Mouse (Mus musculus) c-Kit-positive CD71-positive TER-119-positive erythroid progenitor cells, embryonic 14.5 days (primary cell): ENCODE data around the gene Nup85.

ENCODE experiments used
- DNase-seq: peaks from one replicate; pipeline ENCODE4 v3.0.0-alpha.2; 2013; ENCODE audit warnings: low spot score

The Nup85 gene

DNA sequence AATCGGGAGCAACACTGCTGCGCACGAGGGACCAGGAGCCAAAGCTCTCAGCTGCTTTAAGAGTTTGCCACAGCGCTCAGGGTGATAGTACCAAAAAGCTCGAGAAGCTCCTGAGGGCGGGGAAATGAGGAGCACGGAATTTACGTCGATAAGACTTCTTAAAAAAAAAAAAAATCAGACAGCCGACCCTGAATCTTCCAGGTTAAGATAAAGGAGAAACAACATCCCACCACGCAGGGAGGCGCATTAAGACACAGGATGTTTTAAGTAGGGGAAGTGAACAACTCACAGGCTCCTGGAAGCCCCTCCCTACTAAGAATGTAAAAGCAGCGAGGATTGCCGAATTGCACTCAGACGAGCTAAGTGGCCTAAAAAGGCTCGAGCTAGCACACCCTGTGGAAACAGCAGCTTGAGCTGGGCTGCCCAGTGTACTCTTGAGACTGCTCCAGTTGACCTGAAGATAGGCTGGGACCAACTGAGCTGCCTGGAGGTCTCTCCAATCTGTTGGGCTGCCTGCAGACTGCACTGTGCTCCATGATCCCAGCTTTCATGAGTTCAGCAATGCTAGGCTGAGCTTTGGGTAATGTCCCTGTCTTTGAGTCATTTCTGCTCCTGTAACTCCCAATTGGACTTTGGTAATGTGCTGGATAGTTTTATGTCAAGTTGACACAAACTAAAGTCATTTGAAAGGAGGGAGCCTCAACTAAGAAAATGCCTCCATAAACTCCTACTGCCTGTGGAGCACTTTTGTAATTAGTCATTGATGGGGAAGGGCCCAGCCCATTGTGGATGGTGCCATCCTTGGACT, 49.1 kb downstream of the Nup85 start:
- DNase-seq: no peak

DNA sequence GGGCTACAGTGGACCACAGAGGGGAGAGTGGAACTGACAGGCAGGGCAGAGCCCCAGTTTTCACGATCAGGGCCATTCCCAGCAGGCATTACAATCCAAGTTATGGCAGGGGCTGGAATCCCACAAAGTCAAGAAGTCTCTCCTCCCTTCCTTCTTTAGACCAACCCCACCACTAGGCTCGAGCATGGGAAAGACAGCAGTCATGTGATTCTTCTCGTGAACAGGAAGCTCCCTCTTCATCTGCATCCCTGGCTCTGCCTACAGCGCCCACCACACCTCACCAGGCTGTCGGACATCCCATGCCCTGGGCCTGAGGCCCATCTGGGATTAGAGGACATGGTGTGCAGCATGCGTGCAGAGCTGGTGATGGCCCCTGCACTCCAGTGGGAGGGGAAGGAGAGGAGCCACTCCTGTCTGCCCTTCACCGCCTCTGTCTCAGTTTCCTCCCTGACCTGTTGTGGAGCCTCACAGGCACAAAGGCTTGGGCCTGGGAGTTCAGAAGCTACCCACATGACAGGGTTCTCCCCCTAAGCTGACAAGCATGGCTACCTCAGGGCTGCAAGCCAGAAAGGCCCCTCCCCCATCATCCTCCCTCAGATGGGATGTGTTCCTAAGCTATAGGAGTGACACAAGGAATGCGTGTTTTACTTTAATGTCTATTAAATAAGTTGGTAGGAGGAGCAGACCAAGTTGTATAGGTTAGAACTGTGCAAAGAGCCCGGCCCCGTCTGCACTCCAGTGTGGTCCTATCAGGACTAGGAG, 50.3 kb downstream of the Nup85 start:
- DNase-seq: no peak

DNA sequence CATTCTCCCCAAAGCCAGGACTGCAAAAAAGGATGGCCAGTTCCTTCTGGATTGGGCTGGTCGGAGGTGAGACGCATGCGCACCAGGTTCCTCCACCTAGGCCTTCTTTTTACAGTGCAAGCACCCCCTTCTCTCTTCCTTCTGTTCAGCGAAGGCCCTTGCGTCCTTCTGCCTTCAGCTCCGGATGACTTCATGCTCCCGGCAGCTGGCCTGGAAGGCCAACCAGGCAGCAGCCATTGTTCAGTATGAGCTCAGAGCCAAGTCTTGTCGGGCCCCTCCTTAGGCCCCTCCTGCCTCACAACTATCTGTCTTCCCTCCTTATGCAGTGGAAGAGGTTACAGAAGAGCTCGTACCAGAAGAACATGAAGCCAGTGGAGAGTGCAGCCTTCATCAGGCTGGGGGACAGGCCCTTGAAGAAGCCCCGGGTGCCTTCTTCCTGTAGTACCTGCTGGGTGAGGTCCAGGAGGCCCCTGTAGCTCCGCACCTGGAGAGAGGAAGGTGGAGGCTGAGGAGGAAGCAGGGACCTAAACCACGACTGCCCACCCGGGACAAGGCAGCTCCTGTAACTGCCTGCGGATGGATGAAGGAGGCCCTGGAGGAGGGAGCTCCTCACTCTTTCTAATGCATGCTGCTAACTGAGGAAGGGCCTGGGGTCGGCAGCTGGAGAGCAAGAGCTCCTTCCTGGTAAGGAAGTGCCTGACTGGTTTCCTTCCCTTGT, 51.0 kb downstream of the Nup85 start:
- no peak for DNase-seq

DNA sequence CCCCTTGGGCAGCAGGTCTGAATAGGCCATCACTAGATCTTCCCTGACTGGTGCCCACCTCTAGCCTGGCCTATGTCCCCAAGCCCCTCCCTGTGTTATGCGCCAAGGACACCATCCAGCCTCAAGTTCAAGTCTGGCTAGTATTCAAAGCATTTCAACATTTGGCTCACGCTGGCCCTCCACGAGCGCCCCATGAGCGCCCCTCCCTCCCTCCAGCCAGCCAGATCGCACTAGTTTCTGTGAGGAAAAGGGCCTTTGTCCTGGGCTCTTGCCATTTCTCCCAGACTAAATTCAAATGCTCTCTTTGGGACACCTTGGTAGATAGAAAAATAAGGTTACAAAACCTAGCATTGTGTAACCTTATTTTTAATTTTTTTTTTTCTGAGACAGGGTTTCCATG, 51.6 kb downstream of the Nup85 start:
- no peak for DNase-seq

DNA sequence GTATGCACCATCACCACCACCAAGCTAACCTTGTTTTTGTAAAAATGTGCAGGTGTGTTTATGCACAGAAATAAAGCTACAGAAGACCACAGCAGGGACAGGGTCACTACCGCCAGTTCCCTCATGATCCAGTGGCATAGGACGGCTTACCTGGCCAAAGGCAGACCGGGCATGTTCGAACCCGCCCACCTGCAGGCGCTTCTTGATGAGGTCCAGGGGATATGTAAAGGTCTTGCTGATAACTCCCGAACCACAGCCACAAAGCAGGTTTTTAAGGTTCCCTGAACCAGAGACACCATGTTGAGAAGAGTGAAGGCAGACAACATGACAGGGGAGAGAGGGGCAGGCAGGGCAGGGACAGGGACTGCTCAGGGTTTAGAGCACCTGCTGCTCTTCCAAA, 52.1 kb downstream of the Nup85 start:
- DNase-seq: no peak

DNA sequence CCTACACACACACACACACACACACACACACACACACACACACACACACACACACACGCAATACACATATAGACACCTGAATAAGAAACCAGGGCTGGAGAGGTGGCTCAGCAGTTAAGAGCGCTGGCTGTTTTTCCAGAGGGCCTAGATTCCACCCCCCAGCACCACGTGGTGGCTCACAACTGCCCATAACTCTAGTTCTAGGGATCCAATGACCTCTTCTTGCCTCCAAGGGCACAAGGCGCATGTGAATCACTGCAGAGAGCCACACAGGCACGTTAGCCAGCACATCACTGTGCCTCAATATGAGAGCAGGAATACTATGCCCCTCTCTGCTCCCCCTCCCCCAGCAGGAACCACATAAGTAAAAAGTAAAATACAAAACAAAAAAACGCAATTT, 52.7 kb downstream of the Nup85 start:
- no peak for DNase-seq

DNA sequence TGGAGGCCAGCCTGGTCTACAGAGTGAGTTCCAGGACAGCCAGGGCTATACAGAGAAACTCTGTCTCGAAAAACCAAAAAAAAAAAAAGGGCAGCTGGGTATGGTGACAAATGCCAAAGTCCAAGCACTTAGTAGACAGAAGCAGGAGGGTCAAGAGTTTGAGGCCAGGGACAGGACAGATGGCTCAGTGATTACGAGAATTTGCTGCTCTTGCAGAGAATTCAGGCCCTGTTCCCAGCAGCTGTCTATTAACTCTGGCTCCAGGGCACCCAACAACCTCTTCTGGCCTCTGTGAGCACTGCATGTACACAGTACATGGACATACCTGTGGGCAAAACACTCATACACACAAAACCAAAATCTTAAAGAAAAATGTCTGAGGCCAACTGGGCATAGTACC, 53.8 kb downstream of the Nup85 start:
- DNase-seq: no peak

DNA sequence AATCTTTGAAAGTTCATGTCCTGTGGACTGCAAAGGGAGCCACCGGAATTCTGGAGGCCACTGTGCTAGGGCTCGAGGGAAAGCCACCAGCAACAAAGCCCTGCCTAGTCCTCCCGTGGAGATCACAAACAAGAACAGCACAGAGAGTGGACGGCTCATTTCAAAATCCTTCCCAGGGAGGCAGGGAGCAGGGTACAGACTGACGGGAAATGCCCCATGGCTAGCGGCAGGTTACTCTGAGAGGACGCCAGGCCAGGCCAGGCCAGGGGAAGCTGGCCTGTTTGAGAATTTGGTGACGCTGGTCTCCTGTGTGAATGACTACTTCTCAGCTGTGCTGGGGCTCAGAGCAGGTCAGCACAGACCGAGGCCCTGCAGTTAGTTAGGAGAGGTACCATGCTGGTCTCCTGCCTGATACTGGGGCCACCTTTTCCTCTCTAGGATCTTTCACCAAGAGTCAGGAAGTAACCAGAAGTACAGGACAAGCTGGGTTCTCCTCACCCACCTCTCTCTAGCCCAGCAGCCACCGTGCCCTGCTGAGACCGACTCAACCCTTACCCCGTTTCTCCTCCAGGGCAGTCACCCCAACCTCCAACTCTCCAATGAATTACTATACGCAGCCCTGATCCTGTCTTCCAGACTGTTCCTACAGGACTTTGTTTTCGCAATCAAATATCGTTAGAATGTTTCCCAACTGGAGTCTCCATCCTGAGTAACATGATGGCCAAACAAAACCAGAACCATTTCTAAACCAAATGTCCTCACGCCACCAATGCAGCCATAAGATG, 54.7 kb downstream of the Nup85 start:
- no peak for DNase-seq

DNA sequence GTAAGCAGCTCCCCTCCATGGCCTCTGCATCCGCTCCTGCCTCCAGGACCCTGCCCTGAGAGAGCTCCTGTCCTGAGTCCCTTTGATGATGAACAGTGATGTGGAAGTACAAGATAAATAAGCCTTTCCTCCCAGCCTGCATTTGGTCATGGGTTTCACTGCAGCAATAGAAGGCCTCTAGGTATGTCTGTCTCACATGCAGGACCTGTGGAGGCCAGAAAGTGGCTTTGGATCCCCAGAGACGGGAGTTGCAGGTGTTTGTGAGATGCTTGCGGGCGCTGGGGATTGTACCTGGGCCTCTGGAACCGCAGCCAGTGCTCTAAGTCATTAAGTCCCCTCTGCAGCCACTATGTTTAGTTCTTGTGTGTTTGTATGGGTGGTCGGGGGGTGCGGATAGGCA, 55.7 kb downstream of the Nup85 start:
- DNase-seq: no peak

DNA sequence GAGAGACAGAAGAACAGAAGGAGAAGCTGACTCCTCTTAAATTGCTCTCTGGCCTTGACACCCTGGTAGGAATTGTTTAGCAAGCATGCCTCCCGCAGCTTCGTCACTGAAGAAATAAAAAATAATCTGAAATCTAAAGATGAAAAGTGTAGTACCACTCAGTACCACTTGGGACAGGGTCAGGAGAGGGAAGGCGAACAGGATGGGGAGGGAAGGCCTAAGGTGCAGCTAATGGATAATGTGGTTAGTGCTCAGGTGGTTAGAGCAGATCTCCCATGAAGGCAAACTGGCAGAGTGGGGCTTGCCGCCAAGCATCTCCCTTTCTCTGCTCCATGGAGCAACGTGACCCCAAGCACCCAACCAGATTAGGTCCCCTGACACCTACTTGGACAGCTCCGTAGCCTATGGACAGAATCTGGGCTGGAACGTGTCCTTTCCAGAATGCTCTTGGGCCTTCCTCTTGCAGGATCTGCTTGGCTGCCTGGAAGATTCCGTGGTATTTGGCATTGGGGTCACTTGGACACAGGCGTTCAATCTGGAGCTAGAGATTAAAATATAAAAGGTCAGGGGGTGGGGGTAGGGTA, 59.3 kb downstream of the Nup85 start:
- DNase-seq: no peak

DNA sequence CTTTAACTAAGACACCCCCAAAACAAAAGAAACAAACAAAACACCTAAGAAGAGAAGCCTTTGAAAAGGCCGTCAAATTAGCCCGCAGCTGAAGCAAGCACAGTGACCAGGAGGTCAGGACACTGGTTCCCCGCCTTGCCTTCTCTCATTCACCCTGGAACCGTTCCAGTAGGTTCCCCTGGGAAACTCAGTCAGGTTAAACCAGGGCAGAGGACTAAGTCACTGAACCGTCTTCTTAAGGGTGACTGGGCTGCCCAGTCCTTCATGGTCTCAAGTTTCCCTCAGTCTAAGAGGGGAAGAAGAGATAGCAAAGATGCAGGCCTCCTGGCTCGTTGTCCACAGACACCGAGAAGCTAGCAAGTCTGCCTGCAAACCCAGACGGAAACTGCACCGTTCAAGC, 61.6 kb downstream of the Nup85 start:
- DNase-seq: no peak

DNA sequence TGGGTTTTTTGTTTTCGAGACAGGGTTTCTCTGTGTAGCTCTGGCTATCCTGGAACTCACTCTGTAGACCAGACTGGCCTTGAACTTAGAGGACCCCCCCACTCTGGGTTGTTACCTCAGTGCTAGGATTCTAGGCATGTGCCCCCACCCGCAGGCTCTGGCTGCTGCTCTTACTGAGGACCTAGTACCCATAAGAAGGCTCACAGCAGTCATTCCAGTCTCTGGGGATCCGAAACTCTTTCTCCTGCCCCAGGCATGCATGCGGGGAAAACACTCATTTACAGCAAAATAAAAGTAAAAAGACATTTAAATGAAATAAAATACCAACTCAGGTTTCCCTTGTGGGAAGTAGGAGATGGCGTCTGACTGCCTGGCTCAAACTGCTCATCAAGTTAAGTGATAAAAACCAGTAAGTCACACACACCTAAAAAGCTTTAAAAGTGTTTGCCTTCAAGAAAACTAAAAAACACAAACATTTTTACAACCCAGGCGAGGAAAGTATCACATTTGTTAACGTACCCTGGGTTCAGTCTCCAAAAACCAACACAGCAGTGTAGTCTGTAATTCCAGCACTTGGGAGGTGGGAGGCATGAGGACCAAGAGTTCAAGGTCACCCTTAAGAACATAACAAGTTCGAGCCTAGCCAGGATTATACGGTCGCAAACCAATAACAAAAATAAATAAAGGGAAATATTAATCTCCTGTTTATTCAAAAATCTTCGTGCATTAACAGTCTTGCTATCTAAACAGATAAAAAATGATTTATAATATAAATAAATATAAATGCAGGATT, 62.8 kb downstream of the Nup85 start:
- DNase-seq: no peak

DNA sequence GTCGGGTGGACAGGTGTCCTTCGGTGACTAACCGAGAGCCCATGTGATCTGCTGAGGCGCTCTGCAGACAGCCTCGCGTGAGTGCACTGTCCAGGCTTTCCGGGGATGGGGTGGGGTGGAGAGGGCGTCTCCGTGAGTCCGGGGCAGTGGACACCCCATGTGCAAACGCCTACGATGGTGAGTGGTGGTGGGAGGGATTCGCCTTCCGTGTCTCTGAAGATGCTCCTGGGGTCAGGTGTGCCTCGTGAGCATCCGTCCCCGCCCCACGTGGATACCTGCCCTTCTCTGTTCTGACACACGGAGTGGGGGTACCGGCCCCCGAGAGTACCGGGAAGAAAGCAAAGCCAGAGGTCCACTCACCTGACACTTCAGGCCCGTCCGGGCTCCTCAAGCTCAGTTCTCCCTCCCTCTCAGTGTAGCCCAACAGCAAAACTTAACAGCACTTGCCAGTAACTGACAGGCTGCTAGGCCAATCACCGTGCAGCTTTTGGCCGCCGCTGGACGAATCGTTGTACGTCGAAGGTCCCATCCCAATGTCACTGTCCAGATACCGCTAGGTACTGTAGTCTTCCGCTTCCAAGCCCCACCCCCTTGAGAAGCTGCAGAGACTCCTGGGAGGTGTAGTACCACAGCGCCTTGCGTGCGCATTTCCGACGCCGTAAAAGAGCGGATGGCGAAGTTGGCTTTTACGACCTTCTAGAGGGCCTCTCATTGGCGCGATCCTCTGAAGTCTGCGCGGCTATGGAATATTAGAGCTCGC, 63.7 kb downstream of the Nup85 start, which contains the start of gene Slc25a19:
TSS of gene Slc25a19 (minus strand) at position 591 of the 760 bp plus-strand sequence.
- DNase-seq: peak; percentile 99

DNA sequence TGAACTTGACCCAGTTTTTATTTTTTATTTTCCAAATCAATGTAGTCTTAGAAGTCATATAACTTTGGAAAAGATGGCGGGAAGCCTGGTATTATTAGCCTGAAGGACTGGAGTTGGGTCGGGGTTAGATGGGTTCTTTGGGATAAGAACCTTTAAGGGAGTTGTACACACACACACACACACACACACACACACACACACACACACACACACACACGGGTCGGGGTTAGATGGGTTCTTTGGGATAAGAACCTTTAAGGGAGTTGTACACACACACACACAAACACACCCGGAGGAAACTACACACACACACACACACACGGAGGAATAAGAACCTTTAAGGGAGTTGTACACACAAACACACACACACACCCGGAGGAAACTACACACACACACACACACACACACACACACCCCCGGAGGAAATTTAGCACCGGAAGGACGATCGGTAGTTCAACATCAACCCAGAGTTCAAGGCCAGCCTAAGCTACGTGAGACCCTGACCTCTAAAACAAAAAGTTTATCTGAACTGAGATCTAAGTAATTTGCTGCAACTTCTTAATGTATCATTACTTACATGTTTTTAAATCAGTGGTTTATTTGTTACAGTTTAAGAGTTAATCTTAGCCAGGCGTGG, 64.3 kb downstream of the Nup85 start:
- no peak for DNase-seq

DNA sequence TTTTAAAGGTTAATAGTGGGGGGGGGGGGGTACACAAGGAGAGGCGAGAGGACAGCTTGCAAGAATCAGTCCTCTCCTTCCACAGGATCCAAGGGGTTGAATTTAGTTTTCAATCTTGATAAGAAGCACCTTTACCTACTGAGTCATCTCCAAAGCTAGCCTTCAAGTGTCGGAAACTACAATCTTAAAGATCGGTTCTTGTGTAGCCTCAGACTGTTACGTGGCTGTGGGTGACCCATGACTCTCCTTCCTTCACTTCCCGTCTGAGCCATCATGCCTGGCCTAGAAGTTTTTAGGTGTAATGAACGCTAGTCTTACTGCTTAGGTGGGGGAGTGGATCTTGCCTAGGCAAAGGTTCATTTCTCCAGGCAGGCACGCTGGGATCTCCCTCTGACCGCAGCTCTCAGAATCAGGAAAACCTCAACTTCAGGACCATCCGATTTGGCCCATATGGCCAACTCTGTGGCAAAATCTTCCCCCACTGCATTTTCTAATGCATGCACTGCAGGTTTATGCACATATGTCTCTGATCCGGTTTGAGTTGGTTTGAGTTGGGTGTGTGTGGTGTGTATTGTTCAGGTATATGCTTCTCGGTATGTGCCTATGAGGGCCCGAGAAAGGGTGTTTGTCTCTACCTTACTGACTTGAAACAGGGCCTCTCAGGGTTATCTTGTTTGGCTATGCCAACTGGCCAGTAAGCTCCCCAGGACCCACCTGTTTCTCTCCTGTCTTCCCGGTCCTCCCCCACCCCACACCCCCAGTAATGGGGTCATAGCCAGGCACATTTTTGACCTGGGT, 65.7 kb downstream of the Nup85 start:
- DNase-seq: no peak

DNA sequence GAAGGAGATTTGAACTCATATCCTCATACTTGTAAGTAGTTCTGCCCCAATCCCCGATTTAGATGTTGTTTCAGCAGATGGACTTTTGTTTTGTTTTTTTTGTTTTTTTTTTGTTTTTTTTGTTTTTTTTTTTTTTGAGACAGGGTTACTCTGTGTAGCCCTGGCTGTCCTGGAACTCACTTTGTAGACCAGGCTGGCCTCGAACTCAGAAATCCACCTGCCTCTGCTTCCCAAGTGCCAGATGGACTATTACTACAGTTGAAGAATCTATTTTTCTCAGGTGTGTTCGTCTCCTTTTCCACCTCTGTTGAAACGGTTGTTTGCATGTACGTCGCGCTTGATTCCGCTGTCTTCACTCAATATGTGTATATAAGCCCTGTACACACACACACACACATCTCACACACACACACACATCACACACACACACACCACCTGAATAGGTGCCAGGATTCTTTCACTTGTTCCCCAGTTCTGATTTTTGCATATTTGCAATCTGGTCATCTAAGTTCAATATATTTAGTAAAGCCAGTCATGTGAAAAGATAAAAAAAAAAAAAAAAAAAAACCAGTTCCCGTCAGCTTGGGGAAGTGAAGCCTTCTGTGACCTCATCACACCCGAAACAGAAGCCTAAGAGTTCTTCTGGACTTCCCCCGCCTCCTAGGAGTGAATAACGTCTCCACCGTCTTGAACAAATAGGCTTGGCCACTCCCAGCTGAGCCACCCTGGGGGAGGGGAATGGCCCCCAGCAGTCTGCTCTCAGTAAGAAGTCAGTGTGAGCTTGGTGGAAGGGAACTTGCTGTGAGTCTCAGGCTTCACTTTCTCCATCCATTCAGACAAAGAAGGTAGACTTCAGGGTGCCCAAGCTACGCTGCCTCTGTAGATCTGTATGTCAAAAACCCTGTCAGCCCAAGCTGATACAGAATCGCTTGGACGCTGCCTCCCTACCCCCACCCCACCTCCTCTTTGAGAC, 66.6 kb downstream of the Nup85 start:
- DNase-seq: no peak

DNA sequence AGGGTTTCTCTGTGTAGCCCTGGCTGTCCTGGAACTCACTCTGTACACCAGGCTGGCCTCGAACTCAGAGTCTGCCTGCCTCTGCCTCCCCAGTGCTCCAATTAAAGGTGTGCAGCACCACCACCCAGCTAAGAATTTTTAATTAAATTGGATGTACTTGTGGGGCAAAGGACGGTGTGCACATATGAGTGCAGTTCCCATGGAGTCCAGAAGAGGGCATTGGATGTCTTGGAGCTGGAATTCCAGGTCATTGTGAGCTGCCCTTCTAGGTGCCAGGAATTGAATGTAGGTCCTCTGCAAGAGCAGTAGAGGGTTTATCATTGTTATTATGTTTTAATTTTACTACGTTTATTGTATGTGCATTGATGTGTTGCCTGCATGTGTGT, 67.3 kb downstream of the Nup85 start:
- DNase-seq: peak; percentile 42

DNA sequence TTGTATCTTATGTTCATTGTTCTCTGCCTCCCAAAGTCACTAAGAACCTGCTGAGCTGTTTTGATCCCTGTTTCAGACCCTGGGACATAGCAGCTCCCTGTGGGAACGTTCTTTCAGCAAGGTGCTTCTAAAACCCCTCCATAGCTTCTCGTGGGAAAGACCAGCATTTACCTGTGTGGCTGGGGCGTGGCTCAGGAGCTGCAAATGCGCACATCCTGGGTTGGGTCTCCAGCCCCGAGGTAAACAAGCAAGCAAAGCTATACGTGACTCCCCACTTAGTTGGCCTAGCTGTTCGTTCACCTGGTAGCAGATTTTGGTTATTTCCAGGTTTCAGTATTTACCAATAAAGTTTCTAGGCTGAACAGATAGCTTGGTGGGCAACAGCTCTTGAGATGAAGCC, 68.0 kb downstream of the Nup85 start:
- no peak for DNase-seq
